Mouse (Mus musculus) megakaryocyte, adult 5-6 weeks (primary cell): ENCODE measurements around the gene Ttc13. TPM values are rescaled to one million over a fixed set of nuclear protein-coding genes. Genes with fewer than 3 reads are reported as not detected.

Experiments
- ATAC-seq: 2 replicates; pipeline ENCODE4 v1.8.0; 2016; ENCODE audit warnings: mild to moderate bottlenecking, inconsistent platforms; ENCODE audit not compliant: poor library complexity, severe bottlenecking
- total RNA-seq, 2 experiments: library from RNA; stranded (forward) in 1 of 2; stranded (reverse) in 1 of 2; fragments of 153-499, 151-499 nt in 1 of 2; fragments of 221-1000, 200-1000 nt in 1 of 2; gene quantifications; 2 replicates each; pipeline versions ENCODE4 v1.2.3 to v1.2.4; 2015 to 2017

Gene Ttc13
- total RNA-seq (2015) (34.0 and 47.9 TPM in 2 replicates), total RNA-seq (2017) (32.7 and 36.7 TPM in 2 replicates)

GRCm38 (mm10) chr8:124721862-124722515 is at the start of gene Ttc13, which contains the start of gene Arv1:
Gene Ttc13, minus strand, starts transcription at chr8:124721983.
Gene Arv1, plus strand, starts transcription at chr8:124722139.
- peak; percentile 97 for ATAC-seq

- no peak for ATAC-seq
Measured at GRCm38 (mm10) chr8:124763061-124763460, 41.3 kb upstream of the Ttc13 start.

- peak; percentile 62 for ATAC-seq
Measured at GRCm38 (mm10) chr8:124758544-124758943, 36.8 kb upstream of the Ttc13 start.

GRCm38 (mm10) chr8:124756601-124757000 is 34.8 kb upstream of the Ttc13 start:
- ATAC-seq = no peak

- no peak for ATAC-seq
Measured at GRCm38 (mm10) chr8:124756153-124756552, 34.4 kb upstream of the Ttc13 start.

- no peak for ATAC-seq
Measured at GRCm38 (mm10) chr8:124755481-124755880, 33.7 kb upstream of the Ttc13 start.

GRCm38 (mm10) chr8:124754792-124755190 is 33.0 kb upstream of the Ttc13 start:
- ATAC-seq = no peak

GRCm38 (mm10) chr8:124754101-124754791 is 32.5 kb upstream of the Ttc13 start:
- ATAC-seq = no peak

- no peak for ATAC-seq
Measured at GRCm38 (mm10) chr8:124752325-124752862, 30.6 kb upstream of the Ttc13 start.

- ATAC-seq = peak; percentile 90
Measured at GRCm38 (mm10) chr8:124751709-124752173, 30.0 kb upstream of the Ttc13 start, which contains the start of gene Fam89a. Gene Fam89a, minus strand, starts transcription at chr8:124751832.

GRCm38 (mm10) chr8:124751191-124751590 is 29.4 kb upstream of the Ttc13 start:
- 0 out of 2 replicates have a peak, but pooled peaks have one; percentile 10 for ATAC-seq

GRCm38 (mm10) chr8:124746661-124747060 is 24.9 kb upstream of the Ttc13 start:
- no peak for ATAC-seq

- ATAC-seq = peak; percentile 51; the same call in 1 of the 2 replicates
Measured at GRCm38 (mm10) chr8:124739268-124739667, 17.5 kb upstream of the Ttc13 start.

- no peak for ATAC-seq
Measured at GRCm38 (mm10) chr8:124735371-124735911, 13.7 kb upstream of the Ttc13 start.

- peak; percentile 62 for ATAC-seq
Measured at GRCm38 (mm10) chr8:124732828-124733227, 11.0 kb upstream of the Ttc13 start.

GRCm38 (mm10) chr8:124724301-124724700 is 2.5 kb upstream of the Ttc13 start:
- no peak for ATAC-seq

- no peak for ATAC-seq
Measured at GRCm38 (mm10) chr8:124720938-124721861, 583 bp downstream of the Ttc13 start.

- no peak for ATAC-seq
Measured at GRCm38 (mm10) chr8:124720133-124720532, 1.6 kb downstream of the Ttc13 start.

GRCm38 (mm10) chr8:124715736-124716135 is 6.0 kb downstream of the Ttc13 start:
- ATAC-seq = no peak

- ATAC-seq = no peak
Measured at GRCm38 (mm10) chr8:124713207-124713606, 8.6 kb downstream of the Ttc13 start.
